Mouse (Mus musculus) heart, postnatal 0 days (tissue): ENCODE measurements around the gene Hist2h3c1.

Experiments used
- CTCF ChIP-seq: IDR thresholded peaks from 2 replicates; pipeline ENCODE4 v1.5.1; 2016; ENCODE audit warnings: antibody characterized with exemption, control low read depth, low read depth
- EP300 ChIP-seq: IDR thresholded peaks from 2 replicates; pipeline ENCODE4 v1.6.1; 2016; ENCODE audit warnings: antibody characterized with exemption, low read depth

GRCm38 (mm10) chr3:96263558-96264403, 17.3 kb downstream of the Hist2h3c1 start:
- TF ChIP-seq CTCF (no peak), EP300 (no peak)
